Comparison of ENCODE assay signal across 9 mouse cellular contexts in genomic region chr8:123474549-123474948, GRCm38 (mm10). TPM values are rescaled to one million over a fixed set of nuclear protein-coding genes. Genes with fewer than 3 reads are reported as not detected.
"Had no signal": no experiment of that assay in that cellular context is flagged by ENCODE, and none has a peak within 500 bp of the region (broad histone marks: within the 10 kb centered on the region; RNA-seq: fewer than 3 reads in every experiment).

No protein-coding gene starts in this region.

RNA-seq across cellular contexts. Expression of gene Dbndd1, which starts 40.7 kb away (rescaled TPM):
- total RNA-seq: gastrocnemius, adult 18-20 months; gastrocnemius, adult 8-10 months; gastrocnemius, postnatal 14 days; gastrocnemius, postnatal 36 days; heart, adult 2 months; heart, postnatal 10 days; heart, postnatal 25 days; heart, postnatal 4 days; liver, adult 2 months had no signal
- polyA plus RNA-seq: liver, adult 2 months had no signal
